Mouse (Mus musculus): ENCODE measurements around the gene Gas7. TPM values are rescaled to one million over a fixed set of nuclear protein-coding genes. Genes with fewer than 3 reads are reported as not detected.

The Gas7 gene
- polyA plus RNA-seq, 1 experiment, result 2.1 TPM

DNA sequence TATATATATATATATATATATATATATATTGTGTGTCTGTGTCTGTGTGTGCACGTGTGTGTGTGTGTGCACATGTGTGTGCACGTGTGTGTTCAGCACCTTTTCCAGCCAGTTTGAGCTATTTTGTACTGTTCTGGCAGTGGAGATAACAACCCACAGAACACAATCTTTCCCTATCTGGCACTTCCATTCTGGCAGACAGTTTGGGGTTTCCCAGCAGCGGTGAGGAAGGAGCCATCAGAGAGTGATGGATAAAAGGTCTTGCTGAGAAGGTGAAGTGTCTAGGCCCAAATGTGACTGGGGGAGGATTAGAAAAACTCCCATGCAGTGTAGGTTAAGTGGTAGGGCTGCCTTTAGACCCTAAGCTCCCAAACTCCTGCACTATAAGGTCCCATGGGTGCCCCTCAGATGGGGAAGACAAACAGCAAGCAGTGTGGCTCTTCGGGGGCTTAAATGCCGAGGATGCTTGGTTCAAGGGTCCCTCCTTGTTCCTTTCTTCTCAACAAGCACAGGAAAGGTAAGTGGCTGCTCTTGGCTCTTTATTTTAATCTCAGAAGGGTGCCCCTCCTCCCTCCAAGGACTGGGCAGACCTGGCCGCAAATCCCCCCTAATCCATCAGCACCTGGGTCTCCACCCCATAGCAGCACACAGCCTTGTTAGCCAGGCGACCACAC lies 239.6 kb downstream of the Gas7 start, which contains the start of gene Rcvrn:
Rcvrn (plus strand) TSS at position 624 of the 674 bp plus-strand sequence.
- Histone ChIP-seq H3K36me3 (ENCODE audit: control insufficient read depth, insufficient read depth, low read length) (no peaks in the 10 kb centered on the region), H3K4me3 (ENCODE audit: low read depth, low read length) (no peak within 1 kb of the TSS), H3K27ac (ENCODE audit: insufficient read depth, low read depth, low read length) (no peak within 1 kb of the TSS), H3K27me3 (ENCODE audit: control insufficient read depth, insufficient read depth, low read length) (no peaks in the 10 kb centered on the region), H3K4me1 (ENCODE audit: control insufficient read depth, insufficient read depth, insufficient read length, low read length) (no peaks in the 10 kb centered on the region)
- WGBS, result 72% methylated on average over 7 of the region's 7 CpGs
- TF ChIP-seq POLR2A (IDR thresholded peaks at IDR 0.05; ENCODE audit: low read depth, low read length), result no peak

DNA sequence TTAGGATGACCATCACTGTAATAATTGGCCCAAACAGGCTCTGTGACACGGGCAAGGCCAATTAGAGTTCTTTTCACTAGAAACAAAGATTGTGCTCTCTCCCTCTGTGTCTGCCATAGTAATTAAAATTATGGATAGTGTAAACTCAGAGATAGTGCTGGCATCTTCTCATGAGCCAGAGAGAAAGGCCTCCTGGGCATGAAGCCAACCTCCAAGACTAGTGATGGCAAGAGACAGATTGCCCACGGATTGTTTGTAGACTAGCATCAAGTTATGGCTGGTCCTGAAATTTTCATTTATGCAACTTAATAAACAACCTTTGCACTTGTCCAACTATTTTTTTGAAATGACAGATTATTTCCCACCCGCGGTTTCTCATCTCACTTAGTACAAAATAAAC lies 257.7 kb downstream of the Gas7 start:
- no peak overlapping the region for H3K4me3 ChIP-seq (ENCODE audit: low read depth, low read length)
- 78% methylated on average over 4 of the region's 4 CpGs for WGBS
- no peak overlapping the region for H3K27ac ChIP-seq (ENCODE audit: insufficient read depth, low read depth, low read length)
- TF ChIP-seq CTCF (IDR thresholded peaks at IDR 0.05; ENCODE audit: extremely low read depth, insufficient read length, insufficient replicate concordance, low read depth, low read length) (no peak), POLR2A (IDR thresholded peaks at IDR 0.05; ENCODE audit: low read depth, low read length) (no peak)
- no peaks in the 10 kb centered on the region for H3K4me1 ChIP-seq (ENCODE audit: control insufficient read depth, insufficient read depth, insufficient read length, low read length)
- no peaks in the 10 kb centered on the region for H3K27me3 ChIP-seq (ENCODE audit: control insufficient read depth, insufficient read depth, low read length)
- H3K36me3 ChIP-seq (ENCODE audit: control insufficient read depth, insufficient read depth, low read length), result no peaks in the 10 kb centered on the region

DNA sequence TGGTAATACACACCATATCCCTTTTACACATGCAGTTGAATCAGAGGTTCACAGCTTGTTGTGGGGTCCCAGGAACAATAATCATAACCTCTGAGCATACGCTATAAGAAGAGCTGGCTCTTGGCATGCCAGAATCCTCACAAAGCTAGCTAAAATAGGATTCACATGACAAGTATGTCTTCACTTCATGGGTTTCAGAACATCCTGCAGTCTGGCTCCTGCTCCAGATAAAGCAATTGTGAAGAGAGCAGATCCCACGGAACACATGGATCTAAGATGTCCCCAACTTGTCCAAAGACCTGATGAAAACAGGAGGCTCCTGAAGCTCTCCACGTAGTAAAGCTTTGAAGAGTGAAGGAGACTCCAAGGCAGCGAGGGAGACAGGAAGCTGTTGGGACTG lies 260.1 kb downstream of the Gas7 start:
- 83% methylated on average over 4 of the region's 4 CpGs for WGBS
- no peak overlapping the region for H3K27ac ChIP-seq (ENCODE audit: insufficient read depth, low read depth, low read length)
- TF ChIP-seq POLR2A (IDR thresholded peaks at IDR 0.05; ENCODE audit: low read depth, low read length), result no peak
- no peak for TF ChIP-seq CTCF (IDR thresholded peaks at IDR 0.05; ENCODE audit: extremely low read depth, insufficient read length, insufficient replicate concordance, low read depth, low read length)

GRCm38 (mm10) chr11:67721485-67721884 lies 266.2 kb downstream of the Gas7 start:
- Histone ChIP-seq H3K27me3 (ENCODE audit: control insufficient read depth, insufficient read depth, low read length) (no peaks in the 10 kb centered on the region), H3K27ac (ENCODE audit: insufficient read depth, low read depth, low read length) (no peak overlapping the region), H3K36me3 (ENCODE audit: control insufficient read depth, insufficient read depth, low read length) (no peaks in the 10 kb centered on the region), H3K4me3 (ENCODE audit: low read depth, low read length) (no peak overlapping the region), H3K4me1 (ENCODE audit: control insufficient read depth, insufficient read depth, insufficient read length, low read length) (no peaks in the 10 kb centered on the region)
- whole genome bisulfite sequencing, result 56% methylated on average over 5 of the region's 5 CpGs
- TF ChIP-seq POLR2A (IDR thresholded peaks at IDR 0.05; ENCODE audit: low read depth, low read length) (no peak), CTCF (IDR thresholded peaks at IDR 0.05; ENCODE audit: extremely low read depth, insufficient read length, insufficient replicate concordance, low read depth, low read length) (no peak)

More for the DNA sequence above, 260.1 kb downstream of the Gas7 start:
- Histone ChIP-seq H3K27me3 (ENCODE audit: control insufficient read depth, insufficient read depth, low read length) (no peaks in the 10 kb centered on the region), H3K36me3 (ENCODE audit: control insufficient read depth, insufficient read depth, low read length) (no peaks in the 10 kb centered on the region), H3K4me1 (ENCODE audit: control insufficient read depth, insufficient read depth, insufficient read length, low read length) (no peaks in the 10 kb centered on the region), H3K4me3 (ENCODE audit: low read depth, low read length) (no peak overlapping the region)

DNA sequence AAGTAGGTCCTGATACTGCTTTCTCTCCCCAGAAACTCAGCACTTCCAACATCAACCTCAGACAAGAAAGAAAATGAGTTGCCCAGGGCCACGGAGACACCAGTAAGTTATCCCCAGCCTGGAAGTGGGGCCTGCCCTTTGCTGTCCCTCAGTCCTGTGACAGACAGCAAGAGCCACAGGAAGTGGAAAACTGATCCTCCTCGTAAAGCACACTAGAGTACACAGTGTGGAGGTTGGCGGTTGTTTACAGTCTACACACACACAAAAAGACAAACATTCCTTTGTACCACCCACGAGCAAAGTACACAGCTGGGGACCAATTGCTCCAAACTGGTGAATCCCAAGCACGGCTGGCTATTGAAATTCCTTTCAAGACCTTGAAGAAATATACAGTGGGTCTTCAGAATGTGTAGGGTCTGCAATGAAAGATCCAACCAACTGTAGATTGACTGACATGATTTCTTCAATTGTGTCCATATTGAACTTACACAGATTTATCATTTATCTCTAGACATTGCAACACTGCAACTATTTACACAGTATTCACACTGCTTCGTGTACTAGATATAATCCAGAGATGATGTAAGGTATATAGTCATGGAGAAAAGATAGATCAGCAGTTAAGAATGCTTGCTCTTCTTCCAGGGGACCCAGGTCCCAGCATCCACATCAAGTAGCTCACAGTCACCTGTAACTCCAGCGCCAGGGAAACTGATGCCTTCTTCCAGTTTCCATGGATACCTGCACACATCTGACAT lies 267.3 kb downstream of the Gas7 start:
- no peaks in the 10 kb centered on the region for H3K27me3 ChIP-seq (ENCODE audit: control insufficient read depth, insufficient read depth, low read length)
- no peak for TF ChIP-seq POLR2A (IDR thresholded peaks at IDR 0.05; ENCODE audit: low read depth, low read length)
- no peak for TF ChIP-seq CTCF (IDR thresholded peaks at IDR 0.05; ENCODE audit: extremely low read depth, insufficient read length, insufficient replicate concordance, low read depth, low read length)
- H3K36me3 ChIP-seq (ENCODE audit: control insufficient read depth, insufficient read depth, low read length), result no peaks in the 10 kb centered on the region
- WGBS, result 31% methylated on average over 7 of the region's 7 CpGs
- H3K4me1 ChIP-seq (ENCODE audit: control insufficient read depth, insufficient read depth, insufficient read length, low read length), result no peaks in the 10 kb centered on the region
- no peak overlapping the region for H3K27ac ChIP-seq (ENCODE audit: insufficient read depth, low read depth, low read length)
- no peak overlapping the region for H3K4me3 ChIP-seq (ENCODE audit: low read depth, low read length)

DNA sequence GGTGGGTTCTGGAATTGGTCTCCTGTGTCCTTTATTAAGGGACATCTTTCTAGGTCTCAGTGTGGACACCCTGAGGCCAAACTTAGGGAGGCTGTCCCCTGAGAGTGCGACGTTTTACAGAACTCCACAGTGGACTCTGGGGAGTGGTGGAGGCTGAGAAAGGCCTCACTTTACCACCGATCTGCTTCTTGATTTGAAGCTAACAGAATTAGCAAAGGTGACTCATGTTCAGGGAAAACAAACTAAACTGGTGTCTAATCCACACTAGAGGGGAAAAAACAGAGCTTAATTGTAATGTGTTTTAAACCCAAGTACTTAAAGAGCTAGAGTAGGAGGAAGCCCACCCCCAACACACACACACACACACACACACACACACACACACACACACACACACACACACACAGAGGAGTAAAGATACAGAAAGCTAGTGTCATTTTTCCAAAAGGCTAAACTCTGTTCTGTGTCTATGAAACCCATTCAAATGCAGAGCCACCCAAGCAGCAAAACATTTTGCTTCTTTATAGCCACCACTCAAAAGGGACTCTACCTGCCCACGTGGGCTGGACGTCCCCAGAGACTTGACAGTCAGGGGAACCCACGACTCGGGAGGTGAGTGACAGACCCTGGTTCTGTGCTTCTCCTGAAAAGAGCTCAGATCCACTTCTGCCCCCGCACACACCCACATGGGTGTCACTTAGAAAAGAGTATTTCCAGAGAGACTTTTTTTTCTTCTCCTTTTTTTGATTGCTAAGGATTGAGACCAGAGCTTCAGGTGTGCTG lies 268.2 kb downstream of the Gas7 start:
- Histone ChIP-seq H3K36me3 (ENCODE audit: control insufficient read depth, insufficient read depth, low read length) (no peaks in the 10 kb centered on the region), H3K4me1 (ENCODE audit: control insufficient read depth, insufficient read depth, insufficient read length, low read length) (no peaks in the 10 kb centered on the region), H3K27ac (ENCODE audit: insufficient read depth, low read depth, low read length) (no peak overlapping the region), H3K27me3 (ENCODE audit: control insufficient read depth, insufficient read depth, low read length) (no peaks in the 10 kb centered on the region), H3K4me3 (ENCODE audit: low read depth, low read length) (no peak overlapping the region)
- 55% methylated on average over 8 of the region's 8 CpGs for WGBS
- TF ChIP-seq POLR2A (IDR thresholded peaks at IDR 0.05; ENCODE audit: low read depth, low read length) (no peak), CTCF (IDR thresholded peaks at IDR 0.05; ENCODE audit: extremely low read depth, insufficient read length, insufficient replicate concordance, low read depth, low read length) (no peak)

GRCm38 (mm10) chr11:67727095-67727494 lies 271.9 kb downstream of the Gas7 start:
- TF ChIP-seq CTCF (IDR thresholded peaks at IDR 0.05; ENCODE audit: extremely low read depth, insufficient read length, insufficient replicate concordance, low read depth, low read length), result no peak
- no peak for TF ChIP-seq POLR2A (IDR thresholded peaks at IDR 0.05; ENCODE audit: low read depth, low read length)
- Histone ChIP-seq H3K27me3 (ENCODE audit: control insufficient read depth, insufficient read depth, low read length) (no peaks in the 10 kb centered on the region), H3K4me1 (ENCODE audit: control insufficient read depth, insufficient read depth, insufficient read length, low read length) (no peaks in the 10 kb centered on the region), H3K36me3 (ENCODE audit: control insufficient read depth, insufficient read depth, low read length) (no peaks in the 10 kb centered on the region), H3K27ac (ENCODE audit: insufficient read depth, low read depth, low read length) (no peak overlapping the region), H3K4me3 (ENCODE audit: low read depth, low read length) (no peak overlapping the region)
- WGBS, result 73% methylated on average over 6 of the region's 6 CpGs
